Mouse (Mus musculus) G1E (cell line): ENCODE measurements around the gene Grik4.

Source experiments
- CTCF ChIP-seq: IDR thresholded peaks from 2 replicates; pipeline ENCODE4 v1.5.1; 2012; ENCODE audit warnings: low read depth, low read length, inconsistent platforms, mixed read lengths
- GATA1 ChIP-seq: IDR thresholded peaks from 2 replicates; pipeline ENCODE4 v1.6.1; 2012; ENCODE audit warnings: borderline replicate concordance, low read length, inconsistent platforms, mixed read lengths
- GATA2 ChIP-seq: IDR thresholded peaks from 2 replicates; pipeline ENCODE4 v1.6.1; 2012; ENCODE audit warnings: low read depth, low read length, inconsistent platforms, borderline replicate concordance
- POLR2AphosphoS5 ChIP-seq: IDR thresholded peaks from 2 replicates; pipeline ENCODE4 v1.6.1; 2012; ENCODE audit warnings: low read depth, low read length, inconsistent platforms; ENCODE audit not compliant: insufficient replicate concordance

- no peak for TF ChIP-seq CTCF
- TF ChIP-seq GATA1, result no peak
- TF ChIP-seq GATA2, result no peak
- TF ChIP-seq POLR2AphosphoS5, result no peak
Measured at GRCm38 (mm10) chr9:42627146-42627545, 317.1 kb downstream of the Grik4 start.
